Mouse (Mus musculus): ENCODE data around the gene Wnt5a.

DNA sequence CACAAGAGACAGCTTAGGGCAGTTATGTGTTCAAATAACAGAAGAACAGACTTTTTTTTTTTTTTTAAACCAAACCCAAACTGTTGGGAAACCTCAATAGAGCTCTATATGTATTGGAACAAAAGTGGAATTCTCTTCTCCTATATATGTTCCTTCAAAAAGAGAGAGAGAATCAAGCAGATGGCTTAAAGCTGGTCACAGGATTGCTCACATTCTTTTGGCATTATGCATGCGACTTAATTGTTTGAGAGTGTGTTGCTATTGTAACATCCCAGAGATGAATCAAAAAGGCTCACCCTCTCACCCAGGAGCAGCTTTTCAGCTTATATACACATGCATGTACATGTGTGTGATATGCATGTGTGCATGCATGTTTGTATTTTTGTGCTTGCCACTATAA lies 21.0 kb downstream of the Wnt5a start:
- no peak for TF ChIP-seq CTCF (conservative IDR thresholded peaks at IDR 0.05; ENCODE audit: low read length)
- TF ChIP-seq POU5F1 (IDR thresholded peaks at IDR 0.05; ENCODE audit: borderline replicate concordance, low read length): no peak
- TF ChIP-seq NANOG (IDR thresholded peaks at IDR 0.05; ENCODE audit: borderline replicate concordance, low read length): no peak

Data from E14TG2a.4 (cell line).